In the genomic region with DNA sequence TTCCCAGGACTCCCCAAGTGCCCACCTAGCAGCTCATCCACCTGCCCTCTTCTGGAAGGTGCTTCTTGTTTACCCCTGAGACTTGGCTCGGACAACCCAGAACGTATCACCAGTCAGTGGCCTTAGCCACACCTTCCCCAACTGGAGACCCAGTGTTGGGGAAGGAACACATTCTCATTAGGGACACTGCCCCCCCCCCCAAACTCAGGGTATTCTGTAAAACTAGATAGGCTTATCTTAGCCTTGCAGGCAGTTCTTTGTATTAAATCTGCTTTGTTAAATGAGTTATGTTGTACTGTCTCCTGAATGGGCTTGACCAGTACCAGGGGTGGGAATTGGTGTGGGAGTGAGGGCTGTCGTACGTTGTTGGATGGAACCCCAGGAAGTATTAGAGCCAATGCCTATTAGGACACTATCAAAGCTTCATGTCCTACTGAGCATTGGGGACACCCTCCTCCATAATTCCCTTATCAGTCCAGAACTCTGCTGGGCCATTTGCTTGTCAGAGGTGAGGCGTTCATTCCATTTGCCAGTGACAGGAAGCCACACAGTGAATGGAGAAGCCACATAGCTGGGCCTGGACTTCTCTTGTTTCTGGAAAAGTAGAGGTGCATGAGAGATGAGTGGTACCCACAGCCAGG, we compare ENCODE assay signal across 1 mouse cellular context.
A peak's percentile ranks its signal among the peaks of the same experiment; 100 is the strongest.
TF ChIP-seq lines count a peak whose summit lies in the region.

No protein-coding gene starts in this region.

TF ChIP-seq in MEL, 35 proteins besides CTCF, POLR2A, EP300 and RAD21 (continued from another document):
- TF ChIP-seq RCOR1 (IDR thresholded peaks at IDR 0.05; ENCODE audit: low read depth, low read length) (peak; percentile 57; the same call in 1 of the 2 replicates), MXI1 (IDR thresholded peaks at IDR 0.05; ENCODE audit: low read depth, low read length) (no peak), MYC (IDR thresholded peaks at IDR 0.05; ENCODE audit: low read depth, low read length) (no peak), POLR2AphosphoS2 (IDR thresholded peaks at IDR 0.05; ENCODE audit: low read length) (no peak), UBTF (IDR thresholded peaks at IDR 0.05; ENCODE audit: borderline replicate concordance, insufficient read depth, low read depth, low read length) (no peak), GATA1 (IDR thresholded peaks at IDR 0.05; ENCODE audit: low read depth, low read length) (peak; percentile 44; the same call in 1 of the 2 replicates), KAT2A (conservative IDR thresholded peaks at IDR 0.05; ENCODE audit: low read depth, low read length) (no peak), TAL1 (IDR thresholded peaks at IDR 0.05; ENCODE audit: low read length) (peak; percentile 66), ZC3H11A (IDR thresholded peaks at IDR 0.05; ENCODE audit: low read depth, low read length) (no peak), MEF2A (IDR thresholded peaks at IDR 0.05; ENCODE audit: extremely low read depth, insufficient replicate concordance, low read depth, low read length, poor library complexity, severe bottlenecking) (no peak), SIN3A (IDR thresholded peaks at IDR 0.05; ENCODE audit: low read length) (peak; percentile 19; the same call in 1 of the 2 replicates), POLR2AphosphoS5 (IDR thresholded peaks at IDR 0.05; ENCODE audit: borderline replicate concordance, low read depth, low read length) (no peak), MYB (IDR thresholded peaks at IDR 0.05; ENCODE audit: low read depth, low read length) (no peak), NELFE (IDR thresholded peaks at IDR 0.05; ENCODE audit: low read depth, low read length) (no peak), MAZ (IDR thresholded peaks at IDR 0.05; ENCODE audit: low read depth, low read length) (no peak), GABPA (IDR thresholded peaks at IDR 0.05; ENCODE audit: low read depth, low read length) (no peak), SMC3 (IDR thresholded peaks at IDR 0.05; ENCODE audit: low read depth, low read length) (no peak), ELF1 (IDR thresholded peaks at IDR 0.05; ENCODE audit: low read depth, low read length) (no peak), E2F4 (IDR thresholded peaks at IDR 0.05; ENCODE audit: borderline replicate concordance, low read depth, low read length) (no peak)
